19 mouse cellular contexts compared by ENCODE assay signal in the genomic region with DNA sequence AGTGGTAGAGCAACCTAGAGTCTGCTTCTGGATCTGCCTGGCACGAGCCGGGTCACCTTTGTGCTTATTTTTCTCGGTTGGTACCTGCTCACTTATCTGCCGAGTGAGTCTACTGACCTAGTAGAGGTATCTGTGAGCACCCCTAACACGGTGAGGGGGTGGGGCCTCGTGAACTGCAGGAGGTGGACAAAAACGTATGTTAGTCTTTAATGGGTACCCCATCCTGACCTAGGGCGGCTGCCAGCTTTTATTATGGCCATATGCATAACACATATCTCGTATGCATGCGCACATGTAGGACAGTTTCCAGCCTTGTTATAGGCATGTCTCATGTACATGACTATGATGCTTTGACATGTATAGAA. TPM values are rescaled to one million over a fixed set of nuclear protein-coding genes. Genes with fewer than 3 reads are reported as not detected.
DNase-seq lines count a peak whose midpoint lies in the region; ATAC-seq and TF ChIP-seq lines count a peak whose summit lies in the region.
"Had no signal": no experiment of that assay in that cellular context is flagged by ENCODE, and none has a peak within 500 bp of the region (broad histone marks: within the 10 kb centered on the region; RNA-seq: fewer than 3 reads in every experiment).

No protein-coding gene starts in this region.

- H3K27me3 ChIP-seq in cerebellum, adult 2 months (ENCODE audit: control insufficient read depth, insufficient read depth, low read length) = no peaks in the 10 kb centered on the region
- H3K27me3 ChIP-seq in forebrain, embryonic 10.5 days (ENCODE audit: poor library complexity, severe bottlenecking) = peaks cover 31% of the 10 kb centered on the region
- H3K27me3 ChIP-seq in hindbrain, embryonic 14.5 days (ENCODE audit: control insufficient read depth, insufficient read depth, low read length) = no peaks in the 10 kb centered on the region
- no peaks in the 10 kb centered on the region for H3K27me3 ChIP-seq in midbrain, embryonic 16.5 days (ENCODE audit: control insufficient read depth, insufficient read depth, low read depth, low read length)
- H3K27me3 ChIP-seq: megakaryocyte, embryonic 14.5 days had no signal

- peak overlapping the region; percentile 71 for H3K9ac ChIP-seq in hindbrain, embryonic 14.5 days
- peak overlapping the region; percentile 75 for H3K9ac ChIP-seq in midbrain, embryonic 16.5 days (ENCODE audit: low read depth, low read length)

- peak overlapping the region; percentile 9 for H3K27ac ChIP-seq in cerebellum, adult 2 months (ENCODE audit: insufficient read depth, low read length)
- H3K27ac ChIP-seq in forebrain, embryonic 10.5 days = no peak overlapping the region
- no peak overlapping the region for H3K27ac ChIP-seq in hindbrain, embryonic 14.5 days
- H3K27ac ChIP-seq in midbrain, embryonic 16.5 days (ENCODE audit: low read length) = no peak overlapping the region
- H3K27ac ChIP-seq in gastrocnemius, adult 2 months = no peak overlapping the region
- H3K27ac ChIP-seq: heart, embryonic 10.5 days had no signal

- no peaks in the 10 kb centered on the region for H3K9me3 ChIP-seq in forebrain, embryonic 10.5 days
- H3K9me3 ChIP-seq in hindbrain, embryonic 14.5 days (ENCODE audit: control insufficient read depth, low read length) = no peaks in the 10 kb centered on the region
- H3K9me3 ChIP-seq in midbrain, embryonic 16.5 days (replicated peaks; ENCODE audit: control insufficient read depth, low read length, poor library complexity, severe bottlenecking) = no peaks in the 10 kb centered on the region
- H3K9me3 ChIP-seq: heart, embryonic 10.5 days; megakaryocyte, embryonic 14.5 days had no signal

- H3K4me1 ChIP-seq in cerebellum, adult 2 months (ENCODE audit: control insufficient read depth, insufficient read depth, low read length) = peaks cover 54% of the 10 kb centered on the region
- peaks cover 26% of the 10 kb centered on the region for H3K4me1 ChIP-seq in forebrain, embryonic 10.5 days
- H3K4me1 ChIP-seq in hindbrain, embryonic 14.5 days (replicated peaks; ENCODE audit: control insufficient read depth, insufficient read depth, low read length) = peaks cover 24% of the 10 kb centered on the region
- peaks cover 26% of the 10 kb centered on the region for H3K4me1 ChIP-seq in midbrain, embryonic 16.5 days (ENCODE audit: control insufficient read depth, insufficient read depth, low read length)

- DNase-seq in cerebellum, adult 2 months = no peak
- no peak for DNase-seq in cerebellum, adult 9-11 months
- DNase-seq in forebrain, embryonic 10.5 days (ENCODE audit: extremely low spot score, low spot score) = no peak
- no peak for DNase-seq in hindbrain, embryonic 14.5 days (ENCODE audit: low spot score)
- no peak for DNase-seq in frontal cortex, postnatal 25 days (ENCODE audit: low spot score in 2 of 2)
- DNase-seq in gastrocnemius, adult 2 months = no peak
- DNase-seq in urinary bladder, adult 18-20 months (ENCODE audit: low spot score in 2 of 2) = no peak
- DNase-seq: adrenal gland, postnatal 14 days; embryo, embryonic 11 days; gastrocnemius, postnatal 10 days; heart, postnatal 4 days; kidney, adult 18-20 months; liver; right cerebral cortex, postnatal 4 days had no signal

- intact Hi-C loops in gastrocnemius, adult 2 months (cut with DNase I) = loop anchor here (10.0 kb wide), 1 partner anchor 179 kb away; a partner anchor contains a TSS

- H3K4me3 ChIP-seq in cerebellum, adult 2 months (replicated peaks; ENCODE audit: insufficient read depth, low read depth, low read length) = no peak overlapping the region
- H3K4me3 ChIP-seq in forebrain, embryonic 10.5 days = peak overlapping the region; percentile 51; the same call in 1 of the 2 replicates
- H3K4me3 ChIP-seq in hindbrain, embryonic 14.5 days (replicated peaks; ENCODE audit: low read length) = peak overlapping the region; percentile 39
- H3K4me3 ChIP-seq in midbrain, embryonic 16.5 days (ENCODE audit: low read depth, low read length) = peak overlapping the region; percentile 49
- no peak overlapping the region for H3K4me3 ChIP-seq in gastrocnemius, adult 2 months
- H3K4me3 ChIP-seq: heart, embryonic 10.5 days; megakaryocyte, embryonic 14.5 days had no signal

- TF ChIP-seq CTCF in cerebellum, adult 2 months (IDR thresholded peaks at IDR 0.05; ENCODE audit: borderline replicate concordance, insufficient read depth, low read depth, low read length) = no peak
- TF ChIP-seq CTCF in gastrocnemius, adult 2 months (IDR thresholded peaks at IDR 0.05) = no peak

- no peak for ATAC-seq in hindbrain, embryonic 14.5 days (ENCODE audit: low FRiP score)
- ATAC-seq in midbrain, embryonic 16.5 days = no peak

- H3K4me2 ChIP-seq in hindbrain, embryonic 14.5 days (replicated peaks) = peak overlapping the region; percentile 70
- H3K4me2 ChIP-seq in midbrain, embryonic 16.5 days (ENCODE audit: low read length) = peak overlapping the region; percentile 88

- no peak for TF ChIP-seq POLR2A in cerebellum, adult 2 months (IDR thresholded peaks at IDR 0.05; ENCODE audit: borderline replicate concordance, insufficient read depth, low read length)

- H3K36me3 ChIP-seq in forebrain, embryonic 10.5 days (replicated peaks) = no peaks in the 10 kb centered on the region
- no peaks in the 10 kb centered on the region for H3K36me3 ChIP-seq in hindbrain, embryonic 14.5 days (replicated peaks; ENCODE audit: control insufficient read depth, insufficient read depth)
- H3K36me3 ChIP-seq in midbrain, embryonic 16.5 days (ENCODE audit: control insufficient read depth, insufficient read depth, low read length) = no peaks in the 10 kb centered on the region

- WGBS in cerebellum, adult 2 months = 41% methylated on average over 10 of the region's 10 CpGs
- WGBS in forebrain, embryonic 10.5 days = 90% methylated on average over 10 of the region's 10 CpGs
- 87% methylated on average over 10 of the region's 10 CpGs for WGBS in hindbrain, embryonic 14.5 days
- WGBS in midbrain, embryonic 16.5 days = 85% methylated on average over 10 of the region's 10 CpGs

RNA-seq across cellular contexts. Expression of a gene that starts 34.3 kb away (rescaled TPM):
- polyA plus RNA-seq in cerebellum, adult 2 months (2012; rRNA removed) = 2.4 and 2.6 TPM in 2 replicates
- 0.27 TPM in 1 of 2 replicates, not detected in the other for polyA plus RNA-seq in forebrain, embryonic 10.5 days (2016; fragmentation: Nextera tagmentation; extraction: Ambion mirVana)
- polyA plus RNA-seq in hindbrain, embryonic 14.5 days (2014; fragmentation: Nextera tagmentation; extraction: Ambion mirVana) = 1.0 and 1.8 TPM in 2 replicates
- polyA plus RNA-seq in midbrain, embryonic 16.5 days (2015; fragmentation: Nextera tagmentation; extraction: Ambion mirVana) = 1.6 and 1.8 TPM in 2 replicates
- under 1 TPM in 1 of 2 experiments, not detected in 1; 0.23 TPM for total RNA-seq in gastrocnemius, adult 2 months (2021)
- total RNA-seq: neutrophil, adult 5-6 weeks had no signal
- polyA plus RNA-seq: thymus, postnatal 0 days had no signal

RNA-seq across cellular contexts. Expression of a gene that starts 34.4 kb away (rescaled TPM):
- 84.7 and 97.2 TPM in 2 replicates for polyA plus RNA-seq in cerebellum, adult 2 months (2012; rRNA removed)
- polyA plus RNA-seq in forebrain, embryonic 10.5 days (2016; fragmentation: Nextera tagmentation; extraction: Ambion mirVana) = 2.2 and 3.0 TPM in 2 replicates
- 8.6 and 9.6 TPM in 2 replicates for polyA plus RNA-seq in hindbrain, embryonic 14.5 days (2014; fragmentation: Nextera tagmentation; extraction: Ambion mirVana)
- 12.0 and 16.7 TPM in 2 replicates for polyA plus RNA-seq in midbrain, embryonic 16.5 days (2015; fragmentation: Nextera tagmentation; extraction: Ambion mirVana)
- 10 to 100 TPM; 12.2 to 20.4 TPM for total RNA-seq in gastrocnemius, adult 2 months (2021)
- total RNA-seq: neutrophil, adult 5-6 weeks had no signal

RNA-seq across cellular contexts. Expression of a gene that starts 56.6 kb away (rescaled TPM):
- polyA plus RNA-seq in cerebellum, adult 2 months (2012; rRNA removed) = 39.2 and 40.9 TPM in 2 replicates
- 10.7 and 11.4 TPM in 2 replicates for polyA plus RNA-seq in forebrain, embryonic 10.5 days (2016; fragmentation: Nextera tagmentation; extraction: Ambion mirVana)
- polyA plus RNA-seq in hindbrain, embryonic 14.5 days (2014; fragmentation: Nextera tagmentation; extraction: Ambion mirVana) = 20.7 and 22.3 TPM in 2 replicates
- polyA plus RNA-seq in midbrain, embryonic 16.5 days (2015; fragmentation: Nextera tagmentation; extraction: Ambion mirVana) = 32.6 and 37.6 TPM in 2 replicates
- total RNA-seq in gastrocnemius, adult 2 months (2021) = 1 to 10 TPM; 3.0 to 4.6 TPM

RNA-seq across cellular contexts. Expression of a gene that starts 57.9 kb away (rescaled TPM):
- 79.8 and 83.4 TPM in 2 replicates for polyA plus RNA-seq in cerebellum, adult 2 months (2012; rRNA removed)
- polyA plus RNA-seq in forebrain, embryonic 10.5 days (2016; fragmentation: Nextera tagmentation; extraction: Ambion mirVana) = 73.0 and 78.6 TPM in 2 replicates
- polyA plus RNA-seq in hindbrain, embryonic 14.5 days (2014; fragmentation: Nextera tagmentation; extraction: Ambion mirVana) = 79.0 and 85.9 TPM in 2 replicates
- polyA plus RNA-seq in midbrain, embryonic 16.5 days (2015; fragmentation: Nextera tagmentation; extraction: Ambion mirVana) = 82.1 and 95.5 TPM in 2 replicates
- total RNA-seq in gastrocnemius, adult 2 months (2021) = 1 to 10 TPM; 2.3 to 2.7 TPM

Comparison
In these comparisons a context has a peak if more than half of its experiments do, and no peak if none do; other contexts are left out.
1. H3K4me3 ChIP-seq: peak in forebrain, embryonic 10.5 days (single experiment), hindbrain, embryonic 14.5 days (single experiment) and midbrain, embryonic 16.5 days (single experiment); none in cerebellum, adult 2 months (single experiment) and gastrocnemius, adult 2 months (single experiment).